Comparison of ENCODE assay signal across 9 mouse cellular contexts in genomic region chr9:25041665-25042064, GRCm38 (mm10). TPM values are rescaled to one million over a fixed set of nuclear protein-coding genes. Genes with fewer than 3 reads are reported as not detected.
DNase-seq lines count a peak whose midpoint lies in the region; ATAC-seq lines count a peak whose summit lies in the region.
"Had no signal": no experiment of that assay in that cellular context is flagged by ENCODE, and none has a peak within 500 bp of the region (broad histone marks: within the 10 kb centered on the region; RNA-seq: fewer than 3 reads in every experiment).

No protein-coding gene starts in this region.

- no peaks in the 10 kb centered on the region for H3K9me3 ChIP-seq in kidney, embryonic 15.5 days (replicated peaks)
- H3K9me3 ChIP-seq in limb, embryonic 10.5 days (replicated peaks), result no peaks in the 10 kb centered on the region
- no peaks in the 10 kb centered on the region for H3K9me3 ChIP-seq in neural tube, embryonic 11.5 days (ENCODE audit: control insufficient read depth, low read length)
- H3K9me3 ChIP-seq: liver, embryonic 15.5 days had no signal

- H3K4me3 ChIP-seq in kidney, embryonic 15.5 days (replicated peaks), result no peak overlapping the region
- H3K4me3 ChIP-seq in limb, embryonic 10.5 days, result no peak overlapping the region
- H3K4me3 ChIP-seq in neural tube, embryonic 11.5 days (ENCODE audit: low read depth, low read length), result no peak overlapping the region
- H3K4me3 ChIP-seq: liver, embryonic 15.5 days had no signal

- peak; percentile 58 for DNase-seq in kidney, adult 9 months
- peak; percentile 47 for DNase-seq in MEL-GATA-1-ER (ENCODE audit: extremely low read depth, low read depth)
- peak; percentile 49 for DNase-seq in cerebellum, adult 9-10 months
- peak; percentile 62 to 80 for DNase-seq in heart, postnatal 10 days
- peak; percentile 44 for DNase-seq in limb, embryonic 10.5 days (ENCODE audit: low spot score)
- DNase-seq in neural tube, embryonic 11.5 days (ENCODE audit: low spot score), result peak; percentile 61
- DNase-seq in ovary, postnatal 36 days (ENCODE audit: low spot score), result no peak

- intact Hi-C loops in heart, postnatal 10 days (cut with DNase I), result loop anchor here (1.0 to 5.0 kb wide), 4 partner anchors 61 to 504 kb away; no protein-coding TSS in a partner anchor

- ATAC-seq in kidney, embryonic 15.5 days (replicated peaks; ENCODE audit: low FRiP score), result no peak
- 0 out of 2 replicates have a peak, but pooled peaks have one; percentile 38 for ATAC-seq in neural tube, embryonic 11.5 days (ENCODE audit: insufficient read depth, low FRiP score, low TSS enrichment)

- H3K4me2 ChIP-seq in kidney, embryonic 15.5 days, result no peak overlapping the region
- H3K4me2 ChIP-seq in neural tube, embryonic 11.5 days (ENCODE audit: low read depth), result no peak overlapping the region
- H3K4me2 ChIP-seq: liver, embryonic 15.5 days had no signal

- 28% methylated on average over 6 of the region's 6 CpGs for WGBS in kidney, embryonic 15.5 days
- 28% methylated on average over 6 of the region's 6 CpGs for WGBS in limb, embryonic 10.5 days
- WGBS in neural tube, embryonic 11.5 days, result 31% methylated on average over 6 of the region's 6 CpGs

- no peak overlapping the region for H3K9ac ChIP-seq in kidney, embryonic 15.5 days
- H3K9ac ChIP-seq in neural tube, embryonic 11.5 days (ENCODE audit: low read length), result no peak overlapping the region
- H3K9ac ChIP-seq: liver, embryonic 15.5 days had no signal

- H3K4me1 ChIP-seq in kidney, embryonic 15.5 days, result no peaks in the 10 kb centered on the region
- no peaks in the 10 kb centered on the region; the same call in 1 of the 2 replicates for H3K4me1 ChIP-seq in limb, embryonic 10.5 days
- no peaks in the 10 kb centered on the region for H3K4me1 ChIP-seq in neural tube, embryonic 11.5 days (ENCODE audit: control insufficient read depth, insufficient read depth, low read length)
- H3K4me1 ChIP-seq: liver, embryonic 15.5 days had no signal

- H3K36me3 ChIP-seq in kidney, embryonic 15.5 days, result no peaks in the 10 kb centered on the region
- no peaks in the 10 kb centered on the region for H3K36me3 ChIP-seq in limb, embryonic 10.5 days
- no peaks in the 10 kb centered on the region for H3K36me3 ChIP-seq in neural tube, embryonic 11.5 days (ENCODE audit: control insufficient read depth, insufficient read depth, low read length)
- H3K36me3 ChIP-seq: liver, embryonic 15.5 days had no signal

- no peaks in the 10 kb centered on the region; the same call in 1 of the 2 replicates for H3K27me3 ChIP-seq in kidney, embryonic 15.5 days
- no peaks in the 10 kb centered on the region for H3K27me3 ChIP-seq in limb, embryonic 10.5 days (ENCODE audit: low read depth, poor library complexity, severe bottlenecking)
- H3K27me3 ChIP-seq in neural tube, embryonic 11.5 days (ENCODE audit: control insufficient read depth, insufficient read depth, low read length), result no peaks in the 10 kb centered on the region
- H3K27me3 ChIP-seq: liver, embryonic 15.5 days had no signal

- H3K27ac ChIP-seq in kidney, embryonic 15.5 days, result no peak overlapping the region
- no peak overlapping the region for H3K27ac ChIP-seq in limb, embryonic 10.5 days
- H3K27ac ChIP-seq in neural tube, embryonic 11.5 days (ENCODE audit: low read depth, low read length), result no peak overlapping the region
- H3K27ac ChIP-seq: liver, embryonic 15.5 days had no signal

RNA-seq across cellular contexts. Expression of gene Gm10181, which starts 47.6 kb away (rescaled TPM):
- not detected in 2 replicates for polyA plus RNA-seq in kidney, embryonic 15.5 days (2015; fragmentation: Nextera tagmentation; extraction: Ambion mirVana)
- not detected for total RNA-seq in heart, postnatal 10 days (2021)
- not detected in 2 replicates for polyA plus RNA-seq in limb, embryonic 10.5 days (2016; fragmentation: Nextera tagmentation; extraction: Ambion mirVana)
- not detected in 2 replicates for polyA plus RNA-seq in neural tube, embryonic 11.5 days (2014; fragmentation: Nextera tagmentation; extraction: Ambion mirVana)
- polyA plus RNA-seq: liver, embryonic 15.5 days had no signal
